Mouse (Mus musculus): Measurements from ENCODE around the gene Mgl2. TPM values are rescaled to one million over a fixed set of nuclear protein-coding genes. Genes with fewer than 3 reads are reported as not detected.
"Not testable (repeated sequence)": the region's sequence is repeated elsewhere in the genome, so short reads cannot be mapped to it uniquely, and the experiment has no call there.

Gene Mgl2
- total and polyA plus RNA-seq, 2 experiments: 0.09 TPM; not detected in 1

- WGBS: 39% methylated on average over 3 of the region's 3 CpGs
- no peaks in the 10 kb centered on the region for H3K27me3 ChIP-seq (ENCODE audit: control insufficient read depth, insufficient read depth, low read length)
These were observed 32.2 kb downstream of the Mgl2 start for GRCm38 (mm10) chr11:70162336-70162735.

GRCm38 (mm10) chr11:70165972-70166921, 36.1 kb downstream of the Mgl2 start:
- peak; percentile 28 for DNase-seq (ENCODE audit: extremely low read depth, low read depth, low spot score)
- Histone ChIP-seq H3K36me3 (ENCODE audit: control insufficient read depth, insufficient read depth, low read length) (no peaks in the 10 kb centered on the region), H3K79me2 (ENCODE audit: control insufficient read depth, insufficient read depth, low read length) (no peaks in the 10 kb centered on the region), H3K27me3 (ENCODE audit: control insufficient read depth, insufficient read depth, low read length) (no peaks in the 10 kb centered on the region), H3K4me3 (ENCODE audit: insufficient read depth, low read depth, low read length) (no peak overlapping the region), H3K27ac (replicated peaks; ENCODE audit: insufficient read depth, low read depth, low read length) (no peak overlapping the region), H3K9ac (ENCODE audit: low read depth, low read length) (no peak overlapping the region), H3K4me1 (ENCODE audit: control insufficient read depth, insufficient read depth, low read length) (no peaks in the 10 kb centered on the region)
- 79% methylated on average over 16 of the region's 16 CpGs for WGBS
- TF ChIP-seq POLR2A (IDR thresholded peaks at IDR 0.05; ENCODE audit: extremely low read depth, insufficient read depth, low read length) (no peak), CTCF (IDR thresholded peaks at IDR 0.05; ENCODE audit: low read depth, low read length) (no peak)

More at GRCm38 (mm10) chr11:70162336-70162735, 32.2 kb downstream of the Mgl2 start:
- no peak overlapping the region for H3K9ac ChIP-seq (ENCODE audit: low read depth, low read length)
- DNase-seq (ENCODE audit: extremely low read depth, low read depth, low spot score): no peak
- H3K27ac ChIP-seq (replicated peaks; ENCODE audit: insufficient read depth, low read depth, low read length): no peak overlapping the region
- no peaks in the 10 kb centered on the region for H3K4me1 ChIP-seq (ENCODE audit: control insufficient read depth, insufficient read depth, low read length)
- TF ChIP-seq CTCF (IDR thresholded peaks at IDR 0.05; ENCODE audit: low read depth, low read length): no peak
- TF ChIP-seq POLR2A (IDR thresholded peaks at IDR 0.05; ENCODE audit: extremely low read depth, insufficient read depth, low read length): no peak
- no peak overlapping the region for H3K4me3 ChIP-seq (ENCODE audit: insufficient read depth, low read depth, low read length)
- H3K36me3 ChIP-seq (ENCODE audit: control insufficient read depth, insufficient read depth, low read length): no peaks in the 10 kb centered on the region
- no peaks in the 10 kb centered on the region for H3K79me2 ChIP-seq (ENCODE audit: control insufficient read depth, insufficient read depth, low read length)

- Histone ChIP-seq H3K79me2 (ENCODE audit: control insufficient read depth, insufficient read depth, low read length) (no peaks in the 10 kb centered on the region), H3K9ac (ENCODE audit: low read depth, low read length) (no peak overlapping the region), H3K4me3 (ENCODE audit: insufficient read depth, low read depth, low read length) (no peak overlapping the region), H3K36me3 (ENCODE audit: control insufficient read depth, insufficient read depth, low read length) (no peaks in the 10 kb centered on the region), H3K4me1 (ENCODE audit: control insufficient read depth, insufficient read depth, low read length) (peaks cover 3% of the 10 kb centered on the region; the same call in 1 of the 2 replicates), H3K27ac (replicated peaks; ENCODE audit: insufficient read depth, low read depth, low read length) (no peak overlapping the region), H3K27me3 (ENCODE audit: control insufficient read depth, insufficient read depth, low read length) (no peaks in the 10 kb centered on the region)
- WGBS: 77% methylated on average over 7 of the region's 7 CpGs
- no peak for TF ChIP-seq CTCF (IDR thresholded peaks at IDR 0.05; ENCODE audit: low read depth, low read length)
- no peak for DNase-seq (ENCODE audit: extremely low read depth, low read depth, low spot score)
These were observed 38.0 kb downstream of the Mgl2 start for GRCm38 (mm10) chr11:70168136-70168535.

- not testable (repeated sequence) for H3K4me1 ChIP-seq (ENCODE audit: control insufficient read depth, insufficient read depth, low read length); H3K27me3 ChIP-seq (ENCODE audit: control insufficient read depth, insufficient read depth, low read length); H3K9ac ChIP-seq (ENCODE audit: low read depth, low read length); H3K27ac ChIP-seq (replicated peaks; ENCODE audit: insufficient read depth, low read depth, low read length); H3K36me3 ChIP-seq (ENCODE audit: control insufficient read depth, insufficient read depth, low read length); DNase-seq (ENCODE audit: extremely low read depth, low read depth, low spot score); H3K79me2 ChIP-seq (ENCODE audit: control insufficient read depth, insufficient read depth, low read length); H3K4me3 ChIP-seq (ENCODE audit: insufficient read depth, low read depth, low read length)
- 93% methylated on average over 7 of the region's 7 CpGs for WGBS
These were observed 39.3 kb downstream of the Mgl2 start for GRCm38 (mm10) chr11:70169471-70169870.

- TF ChIP-seq POLR2A (IDR thresholded peaks at IDR 0.05; ENCODE audit: extremely low read depth, insufficient read depth, low read length) (no peak), CTCF (IDR thresholded peaks at IDR 0.05; ENCODE audit: low read depth, low read length) (no peak)
- Histone ChIP-seq H3K36me3 (ENCODE audit: control insufficient read depth, insufficient read depth, low read length) (no peaks in the 10 kb centered on the region), H3K9ac (ENCODE audit: low read depth, low read length) (no peak overlapping the region), H3K4me3 (ENCODE audit: insufficient read depth, low read depth, low read length) (no peak overlapping the region), H3K79me2 (ENCODE audit: control insufficient read depth, insufficient read depth, low read length) (no peaks in the 10 kb centered on the region), H3K4me1 (ENCODE audit: control insufficient read depth, insufficient read depth, low read length) (peaks cover 3% of the 10 kb centered on the region; the same call in 1 of the 2 replicates), H3K27ac (replicated peaks; ENCODE audit: insufficient read depth, low read depth, low read length) (no peak overlapping the region), H3K27me3 (ENCODE audit: control insufficient read depth, insufficient read depth, low read length) (no peaks in the 10 kb centered on the region)
- WGBS: 88% methylated on average over 7 of the region's 7 CpGs
- no peak for DNase-seq (ENCODE audit: extremely low read depth, low read depth, low spot score)
These were observed 40.2 kb downstream of the Mgl2 start for GRCm38 (mm10) chr11:70170291-70170690.

- Histone ChIP-seq H3K27me3 (ENCODE audit: control insufficient read depth, insufficient read depth, low read length) (no peaks in the 10 kb centered on the region), H3K27ac (replicated peaks; ENCODE audit: insufficient read depth, low read depth, low read length) (no peak overlapping the region), H3K4me3 (ENCODE audit: insufficient read depth, low read depth, low read length) (no peak overlapping the region), H3K36me3 (ENCODE audit: control insufficient read depth, insufficient read depth, low read length) (no peaks in the 10 kb centered on the region), H3K9ac (ENCODE audit: low read depth, low read length) (no peak overlapping the region), H3K79me2 (ENCODE audit: control insufficient read depth, insufficient read depth, low read length) (no peaks in the 10 kb centered on the region), H3K4me1 (ENCODE audit: control insufficient read depth, insufficient read depth, low read length) (peaks cover 3% of the 10 kb centered on the region; the same call in 1 of the 2 replicates)
- WGBS: 53% methylated on average over 7 of the region's 7 CpGs
- TF ChIP-seq POLR2A (IDR thresholded peaks at IDR 0.05; ENCODE audit: extremely low read depth, insufficient read depth, low read length): no peak
- TF ChIP-seq CTCF (IDR thresholded peaks at IDR 0.05; ENCODE audit: low read depth, low read length): no peak
- peak; percentile 91 for DNase-seq (ENCODE audit: extremely low read depth, low read depth, low spot score)
These were observed 41.1 kb downstream of the Mgl2 start for GRCm38 (mm10) chr11:70171181-70171580.
